Mouse (Mus musculus) T-helper 1 cell (primary cell): ENCODE measurements around the gene Cd9.

Experiments used
- in situ Hi-C: fragments of 300-600 bp; cut with MboI, MseI; formaldehyde crosslinking; loops from one replicate; pipeline ENCODE4 v1.15.1; 2025; ENCODE audit warnings: high pct_unique_total_duplicates

Gene Cd9

DNA sequence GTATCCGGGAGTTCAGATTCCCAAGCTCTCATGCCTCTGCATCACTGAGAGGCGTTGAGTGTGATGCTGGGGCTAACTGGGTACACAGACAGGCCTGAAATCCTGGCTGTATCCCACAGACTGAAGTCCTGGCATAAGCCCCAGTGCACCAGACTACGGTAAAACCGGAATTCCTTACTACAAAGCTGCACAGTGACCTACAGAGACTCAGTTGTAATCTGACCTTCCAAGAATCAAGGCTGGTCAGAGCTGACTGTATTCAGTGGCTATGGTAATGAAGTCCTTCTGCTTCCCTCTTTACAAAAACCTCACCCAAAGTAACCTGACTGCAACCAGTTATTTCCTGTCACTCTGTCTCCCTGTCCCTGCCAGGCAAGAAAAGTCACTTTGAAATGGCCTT lies 47.4 kb downstream of the Cd9 start:
- in situ Hi-C loops = no loop called here

DNA sequence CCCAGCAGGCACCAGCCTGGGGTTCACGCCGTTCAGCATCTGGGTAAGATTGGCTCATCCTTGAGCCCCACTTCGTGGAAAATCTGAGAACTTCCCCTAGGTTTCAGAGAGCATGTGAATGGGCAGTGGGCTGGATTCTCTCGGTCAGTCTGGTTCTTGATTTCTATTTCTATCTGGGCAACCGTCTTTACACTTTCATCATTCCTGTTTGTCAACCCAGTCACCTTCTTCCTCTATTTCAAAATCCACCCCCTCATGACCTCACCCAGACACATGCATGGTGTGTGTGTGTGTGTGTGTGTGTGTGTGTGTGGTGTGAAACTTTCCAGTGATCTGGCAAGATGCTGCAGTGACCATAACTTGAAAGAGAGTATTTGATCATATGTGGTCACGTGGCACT lies 49.2 kb downstream of the Cd9 start:
- in situ Hi-C loops = no loop called here

DNA sequence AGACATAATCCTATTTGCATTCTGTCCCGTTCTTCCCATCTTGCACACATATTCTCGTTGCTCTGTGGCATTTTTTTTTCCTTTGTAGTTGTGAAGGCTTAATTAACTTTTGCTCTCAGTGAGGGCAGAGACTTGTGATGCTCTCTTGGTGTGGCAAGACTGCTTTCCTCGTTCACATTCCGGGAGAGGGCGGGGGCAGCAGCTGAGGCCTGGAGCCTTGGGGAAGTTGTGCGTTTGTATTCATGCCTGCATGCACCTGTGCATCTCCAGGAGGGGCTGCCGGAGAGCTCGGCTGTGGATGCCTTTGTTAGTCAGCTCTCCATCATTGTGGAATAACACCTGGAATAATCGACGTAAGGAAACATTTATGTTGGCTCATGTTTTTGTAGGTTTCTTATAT lies 52.0 kb downstream of the Cd9 start:
- in situ Hi-C loops = no loop called here

DNA sequence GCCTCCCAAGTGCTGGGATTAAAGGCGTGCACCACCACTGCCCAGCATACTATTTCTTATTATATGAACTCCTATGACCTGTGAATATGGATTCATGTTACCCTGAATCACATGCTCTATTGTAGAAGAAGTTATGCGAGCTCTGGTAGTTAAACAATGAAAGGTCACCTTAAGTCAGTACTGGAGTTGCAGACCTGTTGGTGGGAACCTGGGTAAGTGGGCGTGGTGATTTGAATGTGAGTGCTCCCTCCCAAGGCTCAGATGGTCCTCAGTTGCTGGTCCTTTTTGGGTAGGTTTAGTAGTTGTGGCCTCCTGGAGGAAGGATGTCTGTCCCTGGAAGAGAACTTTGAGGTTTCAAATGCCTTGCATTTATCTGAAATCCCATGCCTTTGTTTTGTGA lies 57.8 kb downstream of the Cd9 start:
- in situ Hi-C loops = no loop called here

DNA sequence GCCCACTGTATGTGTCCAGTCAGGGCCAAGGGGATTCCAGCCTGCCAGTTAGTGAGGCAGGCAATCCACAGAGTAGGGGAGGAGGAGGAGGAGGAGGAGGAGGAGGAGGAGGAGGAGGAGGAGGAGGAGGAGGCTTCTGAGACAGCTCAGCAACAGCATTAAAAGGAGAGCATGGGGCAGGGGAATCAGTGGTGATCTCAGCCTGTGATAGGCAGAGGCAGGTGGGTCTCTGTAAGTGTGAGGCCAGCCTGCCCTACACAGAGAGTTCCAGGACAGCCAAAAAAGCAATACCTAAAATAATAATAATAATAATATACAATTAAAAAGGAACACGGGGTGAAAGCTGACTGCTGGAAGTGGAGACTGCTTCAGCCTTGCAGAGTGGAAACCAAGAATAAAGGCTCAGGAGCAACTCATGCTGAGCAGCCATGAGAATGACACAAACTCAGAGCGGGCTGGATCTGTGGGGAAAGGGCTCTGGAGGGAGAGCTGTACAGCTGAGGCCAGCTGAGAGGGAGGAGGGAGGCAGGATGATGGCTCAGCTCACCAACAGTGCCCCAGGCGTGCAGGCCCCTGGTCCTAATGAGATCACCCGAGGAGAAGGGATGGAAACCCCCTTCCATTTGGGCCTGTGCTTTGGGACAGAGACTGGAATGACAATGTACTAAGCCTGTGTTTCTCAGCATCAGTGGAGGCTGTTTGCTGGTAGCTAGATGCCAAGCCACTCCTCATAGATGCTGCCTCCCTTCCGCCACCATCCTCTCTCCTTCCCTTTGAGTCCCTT lies 59.7 kb downstream of the Cd9 start:
- in situ Hi-C loops = no loop called here

DNA sequence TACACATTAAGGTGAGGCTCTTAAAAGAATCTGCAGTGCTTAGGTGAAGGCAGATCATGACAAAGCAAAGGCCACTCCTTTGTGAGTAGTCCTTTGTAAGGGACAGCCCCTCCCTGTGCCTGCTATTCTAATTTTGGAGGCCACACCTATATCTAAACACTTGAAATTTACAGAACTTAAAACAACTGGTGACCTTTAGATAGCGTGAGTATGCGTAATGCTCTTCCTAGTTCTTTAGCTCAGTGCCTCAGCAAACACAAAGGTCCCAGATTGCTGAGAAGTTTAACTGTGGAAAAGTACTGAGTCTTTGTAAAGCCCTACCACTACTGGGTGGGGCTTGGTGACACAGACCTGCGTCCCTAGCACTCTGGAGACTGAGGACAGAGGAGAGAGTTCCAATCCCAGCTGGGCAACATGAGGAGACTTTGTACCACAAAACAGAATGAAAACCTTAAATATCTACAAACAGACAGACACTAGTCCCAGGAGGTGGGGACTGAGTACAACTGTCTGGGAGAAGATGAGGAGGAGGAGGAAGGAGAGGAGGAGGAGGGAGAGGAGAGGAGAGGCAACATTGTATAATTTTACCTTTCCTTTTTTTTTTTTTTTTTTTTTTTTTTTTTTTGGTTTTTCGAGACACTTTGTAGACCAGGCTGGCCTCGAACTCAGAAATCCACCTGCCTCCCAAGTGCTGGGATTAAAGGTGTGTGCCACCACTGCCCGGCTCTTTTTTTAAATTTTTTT lies 60.7 kb downstream of the Cd9 start:
- in situ Hi-C loops = no loop called here

DNA sequence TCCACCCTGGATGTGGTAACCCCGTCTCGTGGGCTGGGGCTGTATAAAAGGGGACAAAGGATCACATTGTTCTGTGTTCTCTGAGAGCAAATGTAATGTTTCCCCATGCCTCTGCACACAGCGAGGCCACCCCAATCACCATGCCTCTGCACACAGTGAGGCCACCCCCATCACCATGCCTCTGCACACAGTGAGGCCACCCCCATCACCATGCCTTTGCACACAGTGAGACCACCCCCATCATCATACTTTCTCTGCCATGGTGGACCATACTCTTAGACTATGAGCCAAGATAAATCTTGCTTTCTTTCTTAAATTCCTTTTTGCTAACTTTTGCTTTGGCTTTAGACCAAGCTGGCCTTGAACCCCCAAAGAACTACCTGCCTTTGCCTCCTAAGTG lies 61.3 kb downstream of the Cd9 start:
- in situ Hi-C loops = no loop called here

DNA sequence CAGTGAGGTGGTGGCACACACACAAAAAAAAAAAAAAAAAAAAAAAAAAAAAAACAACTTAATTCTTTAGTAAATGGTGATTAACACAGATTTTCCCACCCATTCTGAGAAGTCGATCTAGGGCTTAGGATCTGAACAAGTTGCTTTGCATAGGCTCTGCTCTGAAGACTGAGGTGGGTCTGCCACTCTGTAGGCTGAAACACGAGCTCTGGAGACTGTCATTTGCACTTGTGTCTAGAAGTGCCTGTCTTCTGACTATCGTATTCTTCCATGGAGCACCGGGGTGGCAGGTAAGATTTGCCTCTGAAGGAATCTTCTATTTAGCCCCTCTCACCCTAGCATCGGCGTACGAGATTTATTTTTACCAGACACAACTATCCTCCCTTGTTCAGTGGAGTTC lies 62.1 kb downstream of the Cd9 start:
- in situ Hi-C loops = no loop called here

DNA sequence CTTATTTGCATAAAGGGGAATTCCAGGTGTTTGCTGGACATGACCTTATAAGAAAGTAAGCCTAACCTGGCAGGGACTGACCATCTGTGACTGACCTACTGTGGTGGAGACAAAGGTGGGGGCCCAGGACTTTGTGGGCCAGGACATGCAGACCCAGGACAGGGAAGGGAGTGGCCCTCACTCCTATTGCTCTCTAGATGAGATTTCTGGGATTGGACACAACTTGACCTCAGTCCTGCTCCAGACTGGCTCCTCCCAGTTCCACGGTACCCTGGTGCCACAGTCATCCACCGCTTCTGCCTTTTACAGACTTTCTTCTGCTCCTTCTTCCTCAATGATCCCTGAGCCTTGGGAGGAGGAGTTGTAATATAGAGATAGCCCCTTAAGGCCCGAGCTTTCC lies 63.6 kb downstream of the Cd9 start:
- in situ Hi-C loops = no loop called here

DNA sequence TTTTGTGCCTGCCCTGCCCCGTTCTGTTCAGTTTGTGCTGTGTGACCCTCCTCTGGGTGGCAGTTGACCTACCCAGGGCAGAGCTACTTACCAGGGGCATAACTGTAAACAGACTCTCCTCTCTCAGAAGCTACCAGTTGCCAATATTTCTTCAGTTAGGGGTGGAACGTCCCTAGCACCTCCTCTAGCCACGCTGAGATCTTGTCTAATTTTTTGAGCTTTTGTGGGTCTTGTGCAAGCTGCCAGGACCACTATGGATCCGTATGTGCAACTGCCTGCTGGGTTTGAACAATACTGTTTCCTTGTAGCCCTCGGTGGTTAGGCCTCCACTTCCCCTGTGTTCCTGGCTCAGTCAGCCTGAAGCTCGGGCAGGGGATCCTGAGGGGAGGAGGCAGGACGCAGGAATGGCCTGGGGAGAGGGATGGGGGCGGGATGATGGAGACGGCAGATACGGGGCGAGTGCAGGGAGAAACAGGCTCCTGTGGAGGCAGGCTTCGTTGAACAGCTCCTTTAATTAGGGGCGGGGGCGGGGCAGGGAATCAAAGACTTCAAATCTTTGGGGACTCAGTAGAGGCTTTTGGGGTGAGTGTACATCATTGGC lies 64.1 kb downstream of the Cd9 start:
- in situ Hi-C loops = no loop called here

DNA sequence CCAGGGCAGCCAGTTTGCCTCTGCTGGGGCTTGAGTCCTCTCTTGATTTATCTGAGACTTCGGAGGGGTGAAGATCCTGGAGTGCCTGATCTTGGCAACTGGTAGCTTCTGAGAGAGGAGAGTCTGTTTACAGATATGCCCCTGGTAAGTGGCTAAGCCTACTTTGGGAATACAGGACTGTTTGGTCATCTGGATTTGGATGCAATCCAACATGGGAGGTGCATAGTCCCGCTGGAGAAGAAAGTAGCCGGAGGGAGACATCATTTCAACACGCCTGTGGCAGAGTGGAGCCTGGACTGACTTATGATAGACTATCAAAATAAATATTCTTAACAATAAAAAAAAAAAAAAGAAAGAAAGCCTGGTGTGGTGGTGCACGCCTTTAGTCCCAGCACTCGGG lies 64.8 kb downstream of the Cd9 start:
- in situ Hi-C loops = loop anchor here (5.0 kb wide), 1 partner anchor 53 kb away; no protein-coding TSS in a partner anchor

DNA sequence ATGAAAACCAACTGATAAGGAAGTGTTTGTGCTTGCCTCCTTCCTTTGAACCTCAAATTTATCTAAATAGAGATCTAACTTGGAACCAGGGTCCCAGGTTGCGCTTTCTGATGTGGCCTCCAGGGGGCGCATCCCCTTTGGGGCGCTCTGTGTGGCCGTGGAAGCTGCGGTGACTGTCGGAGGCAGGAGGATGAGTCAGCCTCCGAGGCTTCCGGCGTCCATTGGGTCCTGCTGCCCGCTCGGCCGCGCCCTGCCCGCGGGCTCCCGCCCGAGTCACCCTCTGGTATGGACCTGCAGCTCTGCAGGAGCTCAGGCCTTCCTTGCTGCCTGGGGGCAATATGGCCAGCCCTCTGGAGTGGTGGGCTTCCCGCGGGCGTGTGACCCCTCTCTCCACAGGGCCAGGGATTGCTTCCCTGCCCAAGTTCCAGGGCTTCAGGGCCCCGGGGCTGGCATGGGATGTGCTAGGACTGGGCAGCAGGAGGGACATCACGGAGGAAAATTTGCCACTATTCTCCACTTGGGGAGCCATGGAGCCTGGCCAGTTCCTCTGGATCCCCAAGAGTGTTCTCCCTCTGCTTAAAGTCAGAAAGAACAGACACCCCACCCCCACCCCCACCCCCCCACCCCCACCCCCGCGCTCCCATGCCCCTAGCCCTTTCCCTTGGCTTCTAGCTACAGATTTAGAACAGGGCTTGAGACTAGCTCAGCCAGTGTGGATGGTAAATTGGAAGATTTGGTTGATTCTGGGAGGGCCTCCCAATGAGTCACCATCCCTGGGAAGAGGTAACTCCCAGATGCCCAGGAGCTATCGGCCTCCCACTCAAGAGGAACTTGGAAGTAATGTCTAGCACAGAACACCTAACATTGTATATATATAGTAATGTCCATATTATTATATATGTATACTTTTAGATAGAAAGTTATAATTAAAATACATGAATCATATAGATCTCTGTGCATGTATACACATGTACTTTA lies 67.9 kb downstream of the Cd9 start:
- in situ Hi-C loops = loop anchor here (5.0 kb wide), 1 partner anchor 56 kb away; no protein-coding TSS in a partner anchor

DNA sequence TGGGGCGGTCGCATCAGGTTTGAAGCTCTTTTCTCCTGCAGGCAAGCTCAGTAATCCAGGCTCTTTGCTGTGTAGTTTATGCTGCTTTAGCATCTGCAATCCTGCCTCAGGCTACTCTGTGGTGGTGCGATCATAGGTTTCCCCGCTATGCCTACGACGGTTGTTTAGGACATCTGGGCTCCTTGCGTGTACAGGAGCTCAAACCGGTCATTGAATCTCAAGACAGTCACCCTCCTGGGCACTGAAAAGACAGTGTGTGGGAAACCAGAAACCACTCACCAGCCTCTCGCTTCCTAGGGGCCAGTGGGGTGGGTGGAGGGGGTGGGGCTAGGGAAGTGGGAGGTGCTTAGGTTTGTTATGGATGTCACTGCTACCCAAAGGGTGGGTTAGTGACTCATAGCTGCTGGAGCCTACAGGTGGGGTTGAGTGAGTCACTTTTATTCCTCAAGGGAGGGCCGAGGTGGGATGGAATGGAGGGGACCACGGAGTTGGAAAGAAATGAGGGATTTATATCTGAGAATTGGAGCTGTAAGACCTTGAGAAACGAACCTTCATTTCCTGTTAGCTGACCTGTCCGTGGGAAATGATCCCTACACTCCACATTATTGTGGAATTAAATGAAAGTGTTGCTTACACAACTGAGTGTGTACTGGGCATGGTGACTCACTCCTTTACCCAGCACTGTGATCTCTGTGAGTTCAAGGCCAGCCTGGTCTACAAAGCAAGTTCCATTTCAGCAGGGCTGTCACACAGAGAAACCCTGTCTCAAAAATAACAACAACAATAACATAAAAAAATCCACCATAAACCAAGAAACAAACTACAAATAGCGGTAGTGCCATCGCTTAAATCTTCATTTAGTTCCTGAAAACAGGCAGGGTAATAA lies 69.1 kb downstream of the Cd9 start:
- in situ Hi-C loops = loop anchor here (5.0 kb wide), 1 partner anchor 57 kb away; no protein-coding TSS in a partner anchor

DNA sequence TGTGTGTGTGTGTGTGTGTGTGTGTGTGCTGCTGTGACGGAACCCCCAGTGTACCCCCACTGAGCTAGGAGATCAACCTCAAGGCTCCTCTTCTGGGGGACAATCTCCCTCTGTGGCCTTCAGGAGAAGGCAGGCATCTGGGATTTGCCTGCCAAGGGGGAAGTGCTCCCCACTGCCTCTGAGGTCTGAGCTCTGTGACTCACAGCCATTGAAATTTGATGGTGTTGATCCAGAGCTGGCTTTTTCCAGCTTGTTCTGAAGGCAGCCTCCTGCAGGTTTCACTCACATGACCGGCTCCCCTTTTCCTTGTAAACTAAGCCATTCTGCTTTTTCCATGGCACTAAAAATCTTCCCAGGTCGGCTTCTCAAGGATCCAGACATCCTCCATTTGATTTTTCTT lies 70.4 kb downstream of the Cd9 start:
- in situ Hi-C loops = loop anchor here (5.0 kb wide), 1 partner anchor 178 kb away; no protein-coding TSS in a partner anchor

DNA sequence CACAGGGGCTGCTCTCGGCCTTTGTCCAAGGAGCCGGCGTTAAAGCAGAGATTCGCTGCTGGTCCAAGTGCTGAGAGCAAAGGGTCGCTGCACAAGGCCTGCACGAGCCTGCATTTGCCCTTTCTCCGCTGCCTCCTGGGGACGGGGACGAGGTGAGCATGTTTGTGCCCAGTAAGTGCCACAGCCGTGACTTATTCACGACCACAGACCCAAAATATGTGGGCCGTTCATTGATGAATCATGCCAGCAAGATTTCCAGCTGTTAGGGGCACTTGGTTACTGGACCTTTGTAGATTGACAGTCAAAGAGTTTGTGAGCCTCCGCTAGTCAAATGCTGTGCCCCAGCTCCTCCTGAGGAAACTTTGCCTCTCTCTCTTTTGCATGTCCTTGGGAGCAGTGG lies 71.1 kb downstream of the Cd9 start:
- in situ Hi-C loops = loop anchor here (5.0 kb wide), 1 partner anchor 179 kb away; no protein-coding TSS in a partner anchor

DNA sequence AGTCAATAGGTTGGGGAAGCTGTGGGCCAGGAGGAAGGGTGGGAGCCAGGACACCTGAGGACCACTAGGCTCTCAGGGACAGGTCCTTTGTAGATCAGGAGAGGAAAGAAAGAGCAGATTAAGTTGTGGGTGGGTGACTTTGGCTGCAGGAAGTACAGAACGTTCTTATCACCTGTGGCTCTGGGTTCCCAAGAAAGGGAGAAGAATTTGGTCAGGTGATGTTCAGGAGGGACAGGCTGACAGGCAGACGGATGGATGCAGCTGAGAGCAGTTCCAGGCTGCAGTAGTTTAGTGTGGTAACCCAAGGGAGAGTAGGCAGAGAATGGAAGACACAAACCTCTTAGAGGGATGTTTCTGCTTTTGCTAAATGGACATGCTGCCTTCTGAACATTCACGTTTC lies 71.5 kb downstream of the Cd9 start:
- in situ Hi-C loops = loop anchor here (5.0 kb wide), 1 partner anchor 179 kb away; no protein-coding TSS in a partner anchor

DNA sequence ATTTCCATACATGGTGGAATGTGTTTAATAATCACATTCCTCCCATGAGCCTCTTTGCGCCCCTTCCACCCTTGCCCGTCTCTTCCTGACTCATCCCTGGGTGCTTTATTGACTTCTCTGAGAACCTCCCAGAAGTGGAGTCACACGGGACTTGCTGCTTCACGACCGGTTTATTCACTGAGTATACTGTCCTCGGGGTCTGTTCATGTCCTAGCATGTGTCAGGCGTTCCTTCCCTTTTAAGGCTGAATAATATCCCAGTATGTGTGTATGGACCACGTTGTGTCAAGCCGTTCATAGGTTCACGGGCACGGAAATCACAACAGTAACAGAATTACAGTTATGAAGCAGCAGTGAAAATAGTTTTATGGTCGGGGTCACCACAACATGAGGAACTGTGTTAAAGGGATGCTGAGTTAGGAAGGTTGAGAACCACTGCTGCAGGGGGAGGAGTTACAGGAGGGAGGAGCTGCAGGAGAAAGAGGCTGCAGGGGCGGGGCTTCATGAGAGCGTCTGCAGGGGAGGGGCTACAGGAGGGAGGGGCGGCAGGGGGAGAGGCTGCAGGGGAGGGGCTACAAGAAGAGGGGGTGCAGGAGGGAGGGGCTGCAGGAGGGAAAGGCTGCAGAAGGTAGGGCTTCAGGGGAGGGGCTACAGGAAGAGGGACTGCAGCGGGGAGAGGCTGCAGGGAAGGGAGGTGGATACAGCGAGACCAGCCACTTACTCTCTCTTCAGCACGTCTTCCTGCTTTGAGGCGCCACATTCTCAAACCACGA lies 72.4 kb downstream of the Cd9 start:
- in situ Hi-C loops = loop anchor here (5.0 kb wide), 1 partner anchor 180 kb away; no protein-coding TSS in a partner anchor

DNA sequence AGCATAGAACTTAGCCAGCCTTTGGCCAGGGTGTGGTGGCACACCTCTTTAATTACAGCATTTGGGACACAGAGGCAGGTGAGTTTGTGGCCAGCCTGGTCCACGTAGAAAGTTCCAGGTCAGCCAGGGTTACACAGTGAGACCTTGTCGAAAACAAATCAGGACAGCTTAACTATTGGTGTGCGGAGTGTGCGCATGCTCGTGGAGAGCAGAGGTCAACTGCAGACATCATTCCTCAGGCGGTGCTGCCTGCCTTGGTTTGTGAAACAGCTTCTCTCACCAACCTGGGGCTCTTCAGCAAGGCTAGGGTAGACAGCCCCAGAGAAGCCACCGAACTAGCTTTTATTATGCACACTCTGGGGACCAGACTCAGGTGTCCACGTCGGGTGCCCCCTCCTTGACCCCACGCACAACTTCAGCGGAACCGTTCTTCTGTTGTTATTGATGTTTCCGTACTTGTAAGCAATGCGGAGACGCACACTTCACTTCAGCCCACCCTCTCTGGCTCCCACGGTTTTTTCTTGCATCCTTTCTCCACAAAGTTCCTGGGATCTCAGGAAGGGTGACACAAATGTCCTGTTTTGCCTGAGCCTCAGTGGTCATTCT lies 74.0 kb downstream of the Cd9 start:
- in situ Hi-C loops = loop anchor here (5.0 kb wide), 1 partner anchor 182 kb away; no protein-coding TSS in a partner anchor

DNA sequence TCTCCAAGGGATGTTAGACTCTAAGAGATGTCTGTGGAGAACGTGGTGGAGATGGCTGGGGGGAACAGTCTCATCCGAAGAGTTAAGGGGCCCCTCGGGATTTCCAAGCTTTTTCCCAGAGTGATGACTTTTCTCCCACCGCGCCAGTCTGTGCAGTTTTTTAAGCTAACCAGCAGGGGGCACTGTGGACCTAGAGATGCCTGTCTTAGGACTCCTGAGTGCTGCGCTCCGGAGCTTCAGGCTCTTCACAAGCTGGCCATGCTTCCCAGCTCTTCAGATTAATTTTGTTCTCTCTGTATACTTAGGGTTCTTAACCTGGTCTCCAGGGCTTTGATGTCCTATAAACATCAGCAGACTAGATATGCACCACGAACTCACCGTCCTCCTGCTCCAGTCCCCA lies 75.8 kb downstream of the Cd9 start:
- in situ Hi-C loops = no loop called here
